44 mouse cellular contexts compared by ENCODE assay signal in the genomic region with DNA sequence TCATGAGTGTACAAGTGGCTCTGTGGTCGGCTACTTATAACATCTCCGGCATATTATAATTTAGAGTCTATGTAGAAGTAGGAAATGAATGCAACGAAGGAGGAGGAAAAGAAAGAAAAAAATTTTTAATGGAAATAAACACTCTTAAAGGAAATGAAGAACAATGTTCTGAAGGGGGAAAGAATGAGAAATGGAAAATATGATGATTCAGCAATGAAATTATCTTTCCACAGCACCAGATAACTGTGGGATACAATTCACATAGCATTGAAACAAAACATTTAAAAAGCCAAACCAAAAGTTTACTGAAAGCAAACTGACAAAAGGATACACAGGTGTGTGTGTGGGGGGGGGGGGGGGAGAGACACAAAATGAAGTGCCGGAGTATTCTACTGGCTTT. TPM values are rescaled to one million over a fixed set of nuclear protein-coding genes. Genes with fewer than 3 reads are reported as not detected.
"Had no signal": no experiment of that assay in that cellular context is flagged by ENCODE, and none has a peak within 500 bp of the region (broad histone marks: within the 10 kb centered on the region; RNA-seq: fewer than 3 reads in every experiment).

No protein-coding gene starts in this region.

- H3K36me3 ChIP-seq: limb, embryonic 10.5 days; limb, embryonic 12.5 days; limb, embryonic 13.5 days; limb, embryonic 15.5 days; liver, embryonic 12.5 days; liver, embryonic 13.5 days; liver, embryonic 15.5 days; lung, embryonic 15.5 days; midbrain, embryonic 10.5 days; midbrain, embryonic 12.5 days; midbrain, embryonic 13.5 days; midbrain, embryonic 15.5 days; neural tube, embryonic 12.5 days had no signal

- H3K4me2 ChIP-seq: limb, embryonic 12.5 days; limb, embryonic 13.5 days; limb, embryonic 15.5 days; liver, embryonic 11.5 days; liver, embryonic 12.5 days; liver, embryonic 13.5 days; liver, embryonic 15.5 days; lung, embryonic 14.5 days; lung, embryonic 15.5 days; midbrain, embryonic 11.5 days; midbrain, embryonic 12.5 days; midbrain, embryonic 13.5 days; midbrain, embryonic 15.5 days; neural tube, embryonic 12.5 days had no signal

- DNase-seq: left cerebral cortex, postnatal 4 days; liver; liver, embryonic 13.5 days; liver, postnatal 0 days; lung, adult 18-20 months; lung, adult 2 months; lung, embryonic 14.5 days; lung, postnatal 10 days; lung, postnatal 14 days; lung, postnatal 36 days; lung, postnatal 4 days; midbrain, embryonic 14.5 days had no signal

- H3K9me3 ChIP-seq: limb, embryonic 10.5 days; limb, embryonic 12.5 days; limb, embryonic 13.5 days; limb, embryonic 15.5 days; liver, embryonic 12.5 days; liver, embryonic 13.5 days; liver, embryonic 15.5 days; lung, embryonic 15.5 days; megakaryocyte, embryonic 14.5 days; midbrain, embryonic 10.5 days; midbrain, embryonic 12.5 days; midbrain, embryonic 13.5 days; midbrain, embryonic 15.5 days; neural tube, embryonic 12.5 days had no signal

- H3K9ac ChIP-seq: limb, embryonic 12.5 days; limb, embryonic 13.5 days; limb, embryonic 15.5 days; liver, embryonic 12.5 days; liver, embryonic 13.5 days; liver, embryonic 14.5 days; liver, embryonic 15.5 days; liver, postnatal 0 days; lung, embryonic 14.5 days; lung, embryonic 15.5 days; midbrain, embryonic 12.5 days; midbrain, embryonic 13.5 days; midbrain, embryonic 15.5 days; neural tube, embryonic 12.5 days had no signal

- H3K27ac ChIP-seq: limb, embryonic 10.5 days; limb, embryonic 12.5 days; limb, embryonic 13.5 days; limb, embryonic 15.5 days; liver, embryonic 12.5 days; liver, embryonic 13.5 days; liver, embryonic 14.5 days; liver, embryonic 15.5 days; lung, embryonic 15.5 days; macrophage; midbrain, embryonic 10.5 days; midbrain, embryonic 12.5 days; midbrain, embryonic 13.5 days; midbrain, embryonic 15.5 days; neural tube, embryonic 12.5 days had no signal

- H3K4me3 ChIP-seq: limb, embryonic 10.5 days; limb, embryonic 12.5 days; limb, embryonic 13.5 days; limb, embryonic 15.5 days; liver, embryonic 12.5 days; liver, embryonic 13.5 days; liver, embryonic 15.5 days; lung, embryonic 15.5 days; megakaryocyte, embryonic 14.5 days; midbrain, embryonic 10.5 days; midbrain, embryonic 12.5 days; midbrain, embryonic 13.5 days; midbrain, embryonic 15.5 days; myocyte; neural tube, embryonic 12.5 days had no signal

- H3K4me1 ChIP-seq: limb, embryonic 10.5 days; limb, embryonic 12.5 days; limb, embryonic 13.5 days; limb, embryonic 15.5 days; liver, embryonic 12.5 days; liver, embryonic 13.5 days; liver, embryonic 15.5 days; lung, embryonic 15.5 days; megakaryocyte, embryonic 14.5 days; midbrain, embryonic 10.5 days; midbrain, embryonic 12.5 days; midbrain, embryonic 13.5 days; midbrain, embryonic 15.5 days; neural tube, embryonic 12.5 days had no signal

- H3K27me3 ChIP-seq: limb, embryonic 12.5 days; limb, embryonic 13.5 days; limb, embryonic 15.5 days; liver, embryonic 12.5 days; liver, embryonic 13.5 days; liver, embryonic 15.5 days; lung, embryonic 15.5 days; megakaryocyte, embryonic 14.5 days; midbrain, embryonic 12.5 days; midbrain, embryonic 13.5 days; midbrain, embryonic 15.5 days; neural tube, embryonic 12.5 days had no signal

RNA-seq across cellular contexts. Expression of a gene that starts 11.6 kb away (rescaled TPM):
- total RNA-seq: left cerebral cortex, postnatal 10 days; left cerebral cortex, postnatal 14 days; left cerebral cortex, postnatal 25 days; left cerebral cortex, postnatal 36 days; left cerebral cortex, postnatal 4 days; megakaryocyte progenitor cell, adult 5-6 weeks; megakaryocyte, adult 5-6 weeks; megakaryocyte-erythroid progenitor cell, adult 5-6 weeks; midbrain, postnatal 0 days; monocyte, adult 5-6 weeks had no signal
- polyA plus RNA-seq: limb, embryonic 10.5 days; limb, embryonic 11.5 days; limb, embryonic 12.5 days; limb, embryonic 13.5 days; limb, embryonic 14.5 days; limb, embryonic 15.5 days; liver, embryonic 11.5 days; liver, embryonic 12.5 days; liver, embryonic 13.5 days; liver, embryonic 16.5 days; lung, embryonic 14.5 days; lung, embryonic 15.5 days; midbrain, embryonic 10.5 days; midbrain, embryonic 11.5 days; midbrain, embryonic 12.5 days; midbrain, embryonic 13.5 days; midbrain, embryonic 14.5 days; midbrain, embryonic 15.5 days; midbrain, embryonic 16.5 days; midbrain, postnatal 0 days; neural tube, embryonic 11.5 days; neural tube, embryonic 12.5 days had no signal

RNA-seq across cellular contexts. Expression of a gene that starts 37.3 kb away (rescaled TPM):
- polyA plus RNA-seq: midbrain, embryonic 11.5 days had no signal
